Mouse (Mus musculus) CD4-positive, CD25-positive, alpha-beta regulatory T cell, adult 2 months (primary cell): ENCODE measurements at regions not wholly inside any gene's neighbourhood (a gene's known extent, or its start where the extent isn't known, plus 50 kb on each side); places are given as distances from the start of the nearest gene placed in this dataset.
"Not testable (repeated sequence)": the region's sequence is repeated elsewhere in the genome, so short reads cannot be mapped to it uniquely, and the experiment has no call there.

ENCODE experiments used
- DNase-seq: peaks from one replicate; pipeline ENCODE4 v3.0.0-alpha.2; 2012; ENCODE audit warnings: low read depth, low spot score

DNA sequence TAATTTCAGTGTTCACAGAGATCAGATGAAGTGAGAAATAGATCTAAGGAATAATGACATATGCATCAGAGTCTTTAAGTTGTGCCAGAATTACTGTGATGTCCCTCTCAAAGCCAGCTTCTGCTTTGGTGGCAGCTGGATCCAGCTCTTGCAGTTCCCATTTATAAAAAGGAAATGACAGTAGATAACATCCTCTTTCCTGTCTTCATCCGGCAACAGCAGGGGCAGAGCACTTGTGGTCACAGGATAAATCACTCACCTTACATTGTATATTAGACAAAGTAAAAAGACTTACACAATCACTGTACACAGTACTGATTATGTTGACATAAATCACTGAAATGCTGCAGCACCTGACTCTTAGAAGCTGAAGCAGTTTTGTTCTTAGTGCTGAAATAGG, 1214.2 kb downstream of the Adam6a start:
- DNase-seq = not testable (repeated sequence)

- not testable (repeated sequence) for DNase-seq
Measured at GRCm38 (mm10) chr12:114764211-114764610, 1220.5 kb downstream of the Adam6a start.

- DNase-seq = not testable (repeated sequence)
Measured at GRCm38 (mm10) chr12:114775414-114775813, 1231.7 kb downstream of the Adam6a start.

GRCm38 (mm10) chr12:114804422-114804821, 1243.1 kb upstream of the Zfp386 start:
- DNase-seq = peak; percentile 15

DNA sequence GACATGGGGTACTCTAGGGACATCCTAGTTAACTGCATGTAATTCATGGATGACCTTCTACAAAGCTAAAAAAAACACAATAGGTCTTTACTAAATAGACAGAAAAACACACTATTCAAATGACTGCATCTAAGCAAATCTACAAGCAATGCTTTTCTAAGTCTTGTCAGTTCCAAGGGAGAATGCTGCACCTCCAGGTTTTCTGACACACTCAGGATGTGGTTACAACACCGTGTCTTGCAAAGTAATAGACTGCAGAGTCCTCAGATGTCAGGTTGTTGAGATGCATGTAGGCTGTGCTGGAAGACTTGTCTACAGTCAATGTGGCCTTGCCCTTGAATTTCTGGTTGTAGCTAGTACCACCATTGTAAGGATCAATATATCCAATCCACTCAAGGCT, 1238.3 kb upstream of the Zfp386 start:
- peak; percentile 4 for DNase-seq

- not testable (repeated sequence) for DNase-seq
Measured at GRCm38 (mm10) chr12:114816858-114817257, 1230.7 kb upstream of the Zfp386 start.

GRCm38 (mm10) chr12:114832916-114833315, 1214.6 kb upstream of the Zfp386 start:
- no peak for DNase-seq
